Mouse (Mus musculus) C2C12 (cell line): ENCODE results near the gene Zdhhc1.

Experiments used
- CEBPB ChIP-seq: IDR thresholded peaks from one replicate; pipeline ENCODE4 v1.6.1; 2011; ENCODE audit warnings: low read depth, mild to moderate bottlenecking, control low read depth, moderate library complexity
- CTCF ChIP-seq: IDR thresholded peaks from one replicate; pipeline ENCODE4 v1.5.1; 2011; ENCODE audit not compliant: control insufficient read depth, insufficient read depth, insufficient read length
- FOSL1 ChIP-seq: IDR thresholded peaks from one replicate; pipeline ENCODE4 v1.8.0; 2011; ENCODE audit warnings: mild to moderate bottlenecking, low read length; ENCODE audit not compliant: poor library complexity, insufficient read depth, severe bottlenecking
- MAX ChIP-seq: IDR thresholded peaks from one replicate; pipeline ENCODE4 v1.6.1; 2011; ENCODE audit warnings: mild to moderate bottlenecking, control low read depth
- MYOD1 ChIP-seq: IDR thresholded peaks from one replicate; pipeline ENCODE4 v1.6.1; 2011; ENCODE audit warnings: low read depth; ENCODE audit not compliant: control insufficient read depth, insufficient read length
- MYOG ChIP-seq: IDR thresholded peaks from one replicate; pipeline ENCODE4 v1.6.1; 2011; ENCODE audit not compliant: control insufficient read depth, insufficient read length; ENCODE audit errors: extremely low read depth
- USF1 ChIP-seq: IDR thresholded peaks from one replicate; pipeline ENCODE4 v1.6.1; 2011; ENCODE audit warnings: low read depth, mild to moderate bottlenecking, control low read depth, moderate library complexity

DNA sequence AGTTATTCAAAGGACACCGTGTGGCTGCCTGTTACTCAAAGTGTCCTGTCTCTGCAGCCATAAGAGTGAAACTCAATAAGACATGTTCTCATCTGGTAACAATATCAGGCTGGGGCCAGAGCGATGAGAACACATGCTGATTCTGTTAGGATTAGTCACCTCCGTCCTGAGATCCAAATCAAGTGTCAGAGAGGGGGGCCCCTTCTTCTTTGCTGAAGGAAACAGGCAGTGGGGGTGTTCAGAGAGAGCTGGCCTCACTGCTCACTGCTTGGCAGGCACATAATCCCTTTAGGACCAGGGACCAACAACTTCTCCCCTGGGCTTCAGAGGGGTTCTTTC lies 12.7 kb downstream of the Zdhhc1 start:
- no peak for TF ChIP-seq CTCF
- no peak for TF ChIP-seq USF1
- TF ChIP-seq FOSL1 = no peak
- TF ChIP-seq CEBPB = no peak
- TF ChIP-seq MAX = no peak
- TF ChIP-seq MYOD1 = peak; percentile 15
- TF ChIP-seq MYOG = no peak
